Mouse (Mus musculus) ovary, postnatal 14 days (tissue): ENCODE data around the gene Crybg2.

ENCODE experiments used
- DNase-seq: peaks from one replicate; pipeline ENCODE4 v3.0.0; 2022; ENCODE audit warnings: low spot score

Crybg2 gene

GRCm38 (mm10) chr4:134120916-134121315, 60.3 kb downstream of the Crybg2 start:
- DNase-seq: no peak

GRCm38 (mm10) chr4:134121571-134121970, 61.0 kb downstream of the Crybg2 start:
- DNase-seq: no peak

GRCm38 (mm10) chr4:134122281-134122680, 61.7 kb downstream of the Crybg2 start:
- no peak for DNase-seq

GRCm38 (mm10) chr4:134123147-134123546, 62.5 kb downstream of the Crybg2 start:
- DNase-seq: no peak

- DNase-seq: peak; percentile 38
Observed at GRCm38 (mm10) chr4:134123680-134124551, 63.3 kb downstream of the Crybg2 start.

- no peak for DNase-seq
Observed at GRCm38 (mm10) chr4:134125383-134126060, 64.9 kb downstream of the Crybg2 start.

GRCm38 (mm10) chr4:134126300-134127120, 65.9 kb downstream of the Crybg2 start:
- no peak for DNase-seq

- no peak for DNase-seq
Observed at GRCm38 (mm10) chr4:134127121-134127455, 66.5 kb downstream of the Crybg2 start.

GRCm38 (mm10) chr4:134127793-134128192, 67.2 kb downstream of the Crybg2 start:
- no peak for DNase-seq

GRCm38 (mm10) chr4:134128221-134128982, 67.8 kb downstream of the Crybg2 start, which contains the start of gene Sh3bgrl3:
Gene Sh3bgrl3 (minus strand): TSS chr4:134128789.
- DNase-seq: peak; percentile 71

- DNase-seq: no peak
Observed at GRCm38 (mm10) chr4:134128983-134129362, 68.4 kb downstream of the Crybg2 start.

- no peak for DNase-seq
Observed at GRCm38 (mm10) chr4:134129482-134129881, 68.9 kb downstream of the Crybg2 start.

- DNase-seq: no peak
Observed at GRCm38 (mm10) chr4:134132117-134132516, 71.5 kb downstream of the Crybg2 start.

GRCm38 (mm10) chr4:134132519-134133095, 72.0 kb downstream of the Crybg2 start:
- DNase-seq: no peak

GRCm38 (mm10) chr4:134136280-134136926, 75.8 kb downstream of the Crybg2 start:
- no peak for DNase-seq

GRCm38 (mm10) chr4:134138857-134139256, 78.2 kb downstream of the Crybg2 start:
- DNase-seq: no peak
